Mouse (Mus musculus): ENCODE data around the gene Emx2.

GRCm38 (mm10) chr19:59453591-59453990, 4.6 kb upstream of the Emx2 start:
- no peak for TF ChIP-seq GATA1 (IDR thresholded peaks at IDR 0.05; ENCODE audit: borderline replicate concordance, low read length)
- TF ChIP-seq FLI1 (IDR thresholded peaks at IDR 0.05; ENCODE audit: low read length): no peak

All from megakaryocyte, embryonic 14.5 days (primary cell).